Mouse (Mus musculus): ENCODE results near the gene Hist2h2be. TPM values are rescaled to one million over a fixed set of nuclear protein-coding genes. Genes with fewer than 3 reads are reported as not detected.
"Not testable (repeated sequence)": the region's sequence is repeated elsewhere in the genome, so short reads cannot be mapped to it uniquely, and the experiment has no call there.

Gene Hist2h2be
- polyA plus RNA-seq, 1 experiment from 2014 or later = 8.6 TPM

- H3K4me1 ChIP-seq (replicated peaks; ENCODE audit: control insufficient read depth, insufficient read depth, low read length) = peaks cover 27% of the 10 kb centered on the region
- H3K9ac ChIP-seq (replicated peaks; ENCODE audit: low read depth, low read length) = no peak overlapping the region
- no peaks in the 10 kb centered on the region for H3K27me3 ChIP-seq (replicated peaks; ENCODE audit: control insufficient read depth, insufficient read depth, low read length)
- WGBS = 61% methylated on average over 7 of the region's 7 CpGs
- H3K9me3 ChIP-seq (ENCODE audit: control insufficient read depth, low read length) = no peaks in the 10 kb centered on the region
- no peak for ATAC-seq
- H3K27ac ChIP-seq (ENCODE audit: low read length) = peak overlapping the region; percentile 98
- no peak overlapping the region; the same call in 1 of the 2 replicates for H3K4me3 ChIP-seq (replicated peaks; ENCODE audit: low read length)
- no peaks in the 10 kb centered on the region for H3K36me3 ChIP-seq (ENCODE audit: control insufficient read depth, insufficient read depth)
- peak overlapping the region; percentile 85 for H3K4me2 ChIP-seq (ENCODE audit: low read length)
Measured at GRCm38 (mm10) chr3:96264404-96264949, 43.6 kb downstream of the Hist2h2be start.

- Histone ChIP-seq H3K9me3 (ENCODE audit: control insufficient read depth, low read length) (no peaks in the 10 kb centered on the region), H3K27ac (ENCODE audit: low read length) (no peak overlapping the region), H3K4me2 (ENCODE audit: low read length) (no peak overlapping the region), H3K4me3 (replicated peaks; ENCODE audit: low read length) (no peak overlapping the region), H3K27me3 (replicated peaks; ENCODE audit: control insufficient read depth, insufficient read depth, low read length) (no peaks in the 10 kb centered on the region), H3K36me3 (ENCODE audit: control insufficient read depth, insufficient read depth) (no peaks in the 10 kb centered on the region), H3K9ac (replicated peaks; ENCODE audit: low read depth, low read length) (no peak overlapping the region), H3K4me1 (replicated peaks; ENCODE audit: control insufficient read depth, insufficient read depth, low read length) (peaks cover 27% of the 10 kb centered on the region)
- ATAC-seq = no peak
- WGBS = 93% methylated on average over 8 of the region's 8 CpGs
Measured at GRCm38 (mm10) chr3:96266132-96266710, 45.3 kb downstream of the Hist2h2be start.

- ATAC-seq = no peak
- H3K27me3 ChIP-seq (replicated peaks; ENCODE audit: control insufficient read depth, insufficient read depth, low read length) = no peaks in the 10 kb centered on the region
- no peaks in the 10 kb centered on the region for H3K36me3 ChIP-seq (ENCODE audit: control insufficient read depth, insufficient read depth)
- no peak overlapping the region for H3K4me3 ChIP-seq (replicated peaks; ENCODE audit: low read length)
- H3K4me2 ChIP-seq (ENCODE audit: low read length) = no peak overlapping the region; the same call in 1 of the 2 replicates
- peak overlapping the region; percentile 82 for H3K27ac ChIP-seq (ENCODE audit: low read length)
- H3K9me3 ChIP-seq (ENCODE audit: control insufficient read depth, low read length) = no peaks in the 10 kb centered on the region
- H3K4me1 ChIP-seq (replicated peaks; ENCODE audit: control insufficient read depth, insufficient read depth, low read length) = peaks cover 20% of the 10 kb centered on the region
- no peak overlapping the region for H3K9ac ChIP-seq (replicated peaks; ENCODE audit: low read depth, low read length)
- WGBS = 68% methylated on average over 4 of the region's 4 CpGs
Measured at GRCm38 (mm10) chr3:96267541-96267940, 46.6 kb downstream of the Hist2h2be start.

- Histone ChIP-seq H3K4me2 (ENCODE audit: low read length) (peak within 1 kb of the TSS; percentile 88), H3K27me3 (replicated peaks; ENCODE audit: control insufficient read depth, insufficient read depth, low read length) (no peaks in the 10 kb centered on the region), H3K36me3 (ENCODE audit: control insufficient read depth, insufficient read depth) (no peaks in the 10 kb centered on the region), H3K9me3 (ENCODE audit: control insufficient read depth, low read length) (no peaks in the 10 kb centered on the region), H3K9ac (replicated peaks; ENCODE audit: low read depth, low read length) (peak within 1 kb of the TSS; percentile 60), H3K4me1 (replicated peaks; ENCODE audit: control insufficient read depth, insufficient read depth, low read length) (peaks cover 20% of the 10 kb centered on the region), H3K27ac (ENCODE audit: low read length) (peak within 1 kb of the TSS; percentile 99), H3K4me3 (replicated peaks; ENCODE audit: low read length) (peak within 1 kb of the TSS; percentile 61)
- ATAC-seq = peak; percentile 63
- 12% methylated on average over 30 of the region's 30 CpGs for WGBS
Measured at GRCm38 (mm10) chr3:96268051-96268775, 47.3 kb downstream of the Hist2h2be start, which contains the start of gene Hist2h3b. Gene Hist2h3b, plus strand, starts transcription at chr3:96268654.

DNA sequence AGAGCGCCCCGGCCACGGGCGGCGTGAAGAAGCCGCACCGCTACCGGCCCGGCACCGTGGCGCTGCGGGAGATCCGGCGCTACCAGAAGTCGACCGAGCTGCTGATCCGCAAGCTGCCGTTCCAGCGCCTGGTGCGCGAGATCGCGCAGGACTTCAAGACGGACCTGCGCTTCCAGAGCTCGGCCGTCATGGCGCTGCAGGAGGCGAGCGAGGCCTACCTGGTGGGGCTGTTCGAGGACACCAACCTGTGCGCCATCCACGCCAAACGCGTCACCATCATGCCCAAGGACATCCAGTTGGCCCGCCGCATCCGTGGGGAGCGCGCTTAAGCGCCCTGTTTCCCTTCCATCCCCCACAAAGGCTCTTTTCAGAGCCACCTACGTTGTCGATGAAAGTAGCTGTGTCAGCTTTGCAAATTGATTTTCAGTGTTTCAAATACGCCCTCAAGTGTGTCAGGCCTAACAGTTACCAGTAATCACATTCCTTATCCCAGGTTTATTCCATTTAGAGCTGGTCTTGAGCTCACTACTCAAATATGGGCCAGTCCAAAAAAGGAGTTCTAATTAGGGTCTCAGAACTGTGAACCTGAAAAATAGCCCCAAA, 48.0 kb downstream of the Hist2h2be start:
- not testable (repeated sequence) for H3K27me3 ChIP-seq (replicated peaks; ENCODE audit: control insufficient read depth, insufficient read depth, low read length); H3K9me3 ChIP-seq (ENCODE audit: control insufficient read depth, low read length); H3K36me3 ChIP-seq (ENCODE audit: control insufficient read depth, insufficient read depth)
- H3K4me1 ChIP-seq (replicated peaks; ENCODE audit: control insufficient read depth, insufficient read depth, low read length) = peaks cover 18% of the 10 kb centered on the region
- peak overlapping the region; percentile 60 for H3K9ac ChIP-seq (replicated peaks; ENCODE audit: low read depth, low read length)
- 0% methylated on average over 11 of the region's 44 CpGs for WGBS
- peak overlapping the region; percentile 75 for H3K4me2 ChIP-seq (ENCODE audit: low read length)
- peak; percentile 18 for ATAC-seq
- H3K27ac ChIP-seq (ENCODE audit: low read length) = peak overlapping the region; percentile 99
- H3K4me3 ChIP-seq (replicated peaks; ENCODE audit: low read length) = peak overlapping the region; percentile 61

DNA sequence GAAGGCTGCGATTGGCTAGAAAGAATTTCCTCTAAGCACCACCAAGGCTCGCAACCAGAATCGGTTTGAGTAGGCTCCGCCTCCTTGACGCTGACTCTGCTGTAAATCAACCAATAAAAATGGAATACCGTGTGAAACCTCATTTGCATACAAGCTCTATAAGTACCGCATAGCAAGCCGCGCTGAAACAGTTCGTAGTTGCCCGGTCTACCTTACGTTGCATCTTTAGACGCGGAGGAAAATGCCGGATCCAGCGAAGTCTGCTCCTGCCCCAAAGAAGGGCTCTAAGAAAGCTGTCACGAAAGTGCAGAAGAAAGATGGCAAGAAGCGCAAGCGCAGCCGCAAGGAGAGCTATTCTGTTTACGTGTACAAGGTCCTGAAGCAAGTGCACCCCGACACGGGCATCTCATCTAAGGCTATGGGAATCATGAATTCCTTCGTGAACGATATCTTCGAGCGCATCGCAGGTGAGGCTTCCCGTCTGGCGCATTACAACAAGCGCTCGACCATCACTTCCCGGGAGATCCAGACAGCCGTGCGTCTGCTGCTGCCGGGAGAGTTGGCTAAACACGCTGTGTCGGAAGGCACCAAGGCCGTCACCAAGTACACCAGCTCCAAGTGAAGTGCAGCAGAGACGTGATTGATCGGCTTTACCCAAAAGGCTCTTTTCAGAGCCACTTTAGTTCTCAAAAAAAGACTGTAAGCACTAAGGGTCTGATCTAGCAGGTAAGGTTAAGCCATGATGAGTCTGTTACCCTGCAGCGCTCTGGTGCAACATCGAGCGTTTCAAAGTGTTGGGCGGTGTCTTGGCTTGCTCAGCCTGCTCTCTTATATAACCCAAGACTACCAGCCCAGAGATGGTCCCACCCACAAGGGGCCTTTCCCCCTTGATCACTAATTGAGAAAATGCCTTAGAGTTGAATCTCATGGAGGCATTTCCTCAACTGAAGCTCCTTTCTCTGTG, 48.9 kb downstream of the Hist2h2be start, which contains the start of gene Hist2h2bb:
TSS of gene Hist2h2bb (plus strand) at position 242 of the 964 bp plus-strand sequence.
- H3K4me2 ChIP-seq (ENCODE audit: low read length) = peak within 1 kb of the TSS; percentile 88
- WGBS = under 1% methylated on average over 45 of the region's 45 CpGs
- peak within 1 kb of the TSS; percentile 99 for H3K27ac ChIP-seq (ENCODE audit: low read length)
- peak; percentile 96 for ATAC-seq
- no peaks in the 10 kb centered on the region for H3K9me3 ChIP-seq (ENCODE audit: control insufficient read depth, low read length)
- no peaks in the 10 kb centered on the region for H3K36me3 ChIP-seq (ENCODE audit: control insufficient read depth, insufficient read depth)
- peaks cover 10% of the 10 kb centered on the region for H3K4me1 ChIP-seq (replicated peaks; ENCODE audit: control insufficient read depth, insufficient read depth, low read length)
- no peaks in the 10 kb centered on the region for H3K27me3 ChIP-seq (replicated peaks; ENCODE audit: control insufficient read depth, insufficient read depth, low read length)
- H3K9ac ChIP-seq (replicated peaks; ENCODE audit: low read depth, low read length) = peak within 1 kb of the TSS; percentile 78
- peak within 1 kb of the TSS; percentile 61 for H3K4me3 ChIP-seq (replicated peaks; ENCODE audit: low read length)

Small RNA genes within 50 kb of the gene (microRNA-seq; reads per million reads assigned to microRNA genes)
- gene Gm44492 (not detected), gene Gm47311 (not detected), gene Gm47313 (not detected)

Other genes starting within 250 kb of the Hist2h2be start
- gene Plekho1, start 225.1 kb upstream of the Hist2h2be start, polyA plus RNA-seq (2015; fragmentation: Nextera tagmentation; extraction: Ambion mirVana) = 71.4 and 74.9 TPM in 2 replicates
- 55.3 and 57.4 TPM in 2 replicates for gene Vps45, start 162.7 kb upstream of the Hist2h2be start, polyA plus RNA-seq (2015; fragmentation: Nextera tagmentation; extraction: Ambion mirVana)
- 8.8 and 9.3 TPM in 2 replicates for gene Otud7b, start 116.6 kb upstream of the Hist2h2be start, polyA plus RNA-seq (2015; fragmentation: Nextera tagmentation; extraction: Ambion mirVana)
- 7.8 and 11.5 TPM in 2 replicates for gene Mtmr11, start 59.1 kb upstream of the Hist2h2be start, polyA plus RNA-seq (2015; fragmentation: Nextera tagmentation; extraction: Ambion mirVana)
- 155 and 157 TPM in 2 replicates for gene Sf3b4, start 48.8 kb upstream of the Hist2h2be start, polyA plus RNA-seq (2015; fragmentation: Nextera tagmentation; extraction: Ambion mirVana)
- gene Sv2a, start 40.0 kb upstream of the Hist2h2be start, polyA plus RNA-seq (2015; fragmentation: Nextera tagmentation; extraction: Ambion mirVana) = 70.3 and 87.3 TPM in 2 replicates
- 64.1 and 64.3 TPM in 2 replicates for gene Bola1, start 1.4 kb upstream of the Hist2h2be start, polyA plus RNA-seq (2015; fragmentation: Nextera tagmentation; extraction: Ambion mirVana)
- gene Hist2h2ab, start 1.3 kb upstream of the Hist2h2be start, polyA plus RNA-seq (2015; fragmentation: Nextera tagmentation; extraction: Ambion mirVana) = not detected in 2 replicates
- gene Hist2h2ac, start 239 bp upstream of the Hist2h2be start, polyA plus RNA-seq (2015; fragmentation: Nextera tagmentation; extraction: Ambion mirVana) = 2.1 and 3.3 TPM in 2 replicates
- gene Hist2h3c2, start 18.0 kb downstream of the Hist2h2be start, polyA plus RNA-seq (2015; fragmentation: Nextera tagmentation; extraction: Ambion mirVana) = 2.4 and 3.4 TPM in 2 replicates
- 33.3 and 43.5 TPM in 2 replicates for gene Hist2h2aa2, start 19.2 kb downstream of the Hist2h2be start, polyA plus RNA-seq (2015; fragmentation: Nextera tagmentation; extraction: Ambion mirVana)
- 20.6 and 26.5 TPM in 2 replicates for gene Hist2h2aa1, start 24.4 kb downstream of the Hist2h2be start, polyA plus RNA-seq (2015; fragmentation: Nextera tagmentation; extraction: Ambion mirVana)
- gene Hist2h3c1, start 25.6 kb downstream of the Hist2h2be start, polyA plus RNA-seq (2015; fragmentation: Nextera tagmentation; extraction: Ambion mirVana) = 2.0 TPM in 1 of 2 replicates, not detected in the other
- gene Hist2h4, start 42.2 kb downstream of the Hist2h2be start, polyA plus RNA-seq (2015; fragmentation: Nextera tagmentation; extraction: Ambion mirVana) = 8.4 and 8.9 TPM in 2 replicates
- gene Hist2h3b, start 47.5 kb downstream of the Hist2h2be start, polyA plus RNA-seq (2015; fragmentation: Nextera tagmentation; extraction: Ambion mirVana) = 23.1 and 24.7 TPM in 2 replicates
- 3.2 and 4.6 TPM in 2 replicates for gene Hist2h2bb, start 48.6 kb downstream of the Hist2h2be start, polyA plus RNA-seq (2015; fragmentation: Nextera tagmentation; extraction: Ambion mirVana)
- 0.92 and 0.99 TPM in 2 replicates for gene Fcgr1, start 72.8 kb downstream of the Hist2h2be start, polyA plus RNA-seq (2015; fragmentation: Nextera tagmentation; extraction: Ambion mirVana)
- not detected in 2 replicates for gene BC107364, start 231.2 kb downstream of the Hist2h2be start, polyA plus RNA-seq (2015; fragmentation: Nextera tagmentation; extraction: Ambion mirVana)

Measured in forebrain, embryonic 16.5 days (tissue).